Mouse (Mus musculus) kidney, adult 2 months (tissue): ENCODE measurements around the gene Hist1h2bc. TPM values are rescaled to one million over a fixed set of nuclear protein-coding genes. Genes with fewer than 3 reads are reported as not detected.

ENCODE experiments used
- DNase-seq: peaks from one replicate; pipeline ENCODE4 v3.0.0; 2021
- H3K27ac ChIP-seq: fragments of 200-500 bp; 2 replicates; pipeline ENCODE4 v1.5.1; 2012; ENCODE audit warnings: low read depth, low read length, control low read depth, inconsistent platforms; ENCODE audit not compliant: insufficient read depth
- H3K27me3 ChIP-seq: fragments of 200-500 bp; replicated peaks from 2 replicates; pipeline ENCODE4 v1.6.1; 2012; ENCODE audit warnings: mild to moderate bottlenecking, moderate library complexity, low read length, inconsistent platforms; ENCODE audit not compliant: control insufficient read depth, insufficient read depth
- H3K36me3 ChIP-seq: fragments of 200-500 bp; 2 replicates; pipeline ENCODE4 v1.6.1; 2012; ENCODE audit warnings: mild to moderate bottlenecking, moderate library complexity, low read length, inconsistent platforms; ENCODE audit not compliant: control insufficient read depth, insufficient read depth
- H3K4me1 ChIP-seq: fragments of 200-500 bp; 2 replicates; pipeline ENCODE4 v1.6.1; 2011; ENCODE audit warnings: low read length; ENCODE audit not compliant: control insufficient read depth, insufficient read depth
- H3K4me3 ChIP-seq: fragments of 200-500 bp; 2 replicates; pipeline ENCODE4 v1.5.1; 2011; ENCODE audit warnings: mild to moderate bottlenecking, low read depth, low read length, control low read depth; ENCODE audit not compliant: insufficient read depth
- CTCF ChIP-seq: fragments of 200-500 bp; conservative IDR thresholded peaks from 2 replicates; pipeline ENCODE4 v1.5.1; 2011; ENCODE audit warnings: low read depth, mild to moderate bottlenecking, control low read depth, low read length, moderate library complexity, mixed read lengths; ENCODE audit not compliant: insufficient read depth, insufficient read length
- POLR2A ChIP-seq: fragments of 200-500 bp; IDR thresholded peaks from one replicate; pipeline ENCODE4 v1.6.1; 2011; ENCODE audit warnings: low read depth, low read length, control low read depth
- WGBS: fragments of 180-500 bp; shearing (Covaris S2); methylation state at CpG from one replicate; pipeline ENCODE4 v1.1.7; 2018; 5-methylcytosine and 5-hydroxymethylcytosine counted together
- polyA plus RNA-seq: library from polyadenylated mRNA; depleted of rRNA; stranded (reverse); fragments of >200 nt; gene quantifications from 2 replicates; pipeline ENCODE4 v1.2.3, GENCODE M21; 2012

Hist1h2bc gene
- polyA plus RNA-seq, 1 experiment: 473 TPM

GRCm38 (mm10) chr13:23694956-23695355, 11.0 kb downstream of the Hist1h2bc start:
- no peak for TF ChIP-seq CTCF
- TF ChIP-seq POLR2A: no peak
- WGBS: 94% methylated on average over 9 of the region's 9 CpGs
- Histone ChIP-seq H3K27ac (no peak overlapping the region), H3K36me3 (no peaks in the 10 kb centered on the region; the same call in 1 of the 2 replicates), H3K4me3 (no peak overlapping the region), H3K27me3 (no peaks in the 10 kb centered on the region), H3K4me1 (peaks cover 13% of the 10 kb centered on the region; the same call in 1 of the 2 replicates)
- no peak for DNase-seq

GRCm38 (mm10) chr13:23695514-23695913, 11.5 kb downstream of the Hist1h2bc start, which contains the start of gene Hist1h1t:
Gene Hist1h1t (plus strand): TSS chr13:23695814.
- H3K36me3 ChIP-seq: no peaks in the 10 kb centered on the region; the same call in 1 of the 2 replicates
- no peaks in the 10 kb centered on the region for H3K27me3 ChIP-seq
- H3K4me3 ChIP-seq: no peak within 1 kb of the TSS
- no peak within 1 kb of the TSS for H3K27ac ChIP-seq
- TF ChIP-seq POLR2A (no peak), CTCF (no peak)
- 60% methylated on average over 13 of the region's 13 CpGs for WGBS
- DNase-seq: no peak
- H3K4me1 ChIP-seq: peaks cover 13% of the 10 kb centered on the region; the same call in 1 of the 2 replicates

- TF ChIP-seq CTCF: no peak
- TF ChIP-seq POLR2A: no peak
- 71% methylated on average over 15 of the region's 15 CpGs for WGBS
- peaks cover 13% of the 10 kb centered on the region; the same call in 1 of the 2 replicates for H3K4me1 ChIP-seq
- no peak overlapping the region for H3K27ac ChIP-seq
- peak; percentile 28 for DNase-seq
- no peaks in the 10 kb centered on the region; the same call in 1 of the 2 replicates for H3K36me3 ChIP-seq
- no peaks in the 10 kb centered on the region for H3K27me3 ChIP-seq
- H3K4me3 ChIP-seq: no peak overlapping the region
Observed at GRCm38 (mm10) chr13:23696061-23696474, 12.1 kb downstream of the Hist1h2bc start.

GRCm38 (mm10) chr13:23697491-23698299, 13.7 kb downstream of the Hist1h2bc start:
- no peaks in the 10 kb centered on the region for H3K27me3 ChIP-seq
- H3K36me3 ChIP-seq: no peaks in the 10 kb centered on the region
- peak overlapping the region; percentile 51 for H3K4me3 ChIP-seq
- peak; percentile 67 for DNase-seq
- H3K4me1 ChIP-seq: peaks cover 13% of the 10 kb centered on the region; the same call in 1 of the 2 replicates
- peak overlapping the region; percentile 15; the same call in 1 of the 2 replicates for H3K27ac ChIP-seq
- under 1% methylated on average over 30 of the region's 32 CpGs for WGBS
- no peak for TF ChIP-seq POLR2A
- peak; percentile 73 for TF ChIP-seq CTCF

- peak; percentile 99 for TF ChIP-seq POLR2A
- TF ChIP-seq CTCF: 0 out of 2 replicates have a peak, but pooled peaks have one; percentile 19
- H3K27me3 ChIP-seq: no peaks in the 10 kb centered on the region
- H3K4me1 ChIP-seq: peaks cover 9% of the 10 kb centered on the region; the same call in 1 of the 2 replicates
- H3K4me3 ChIP-seq: peak within 1 kb of the TSS; percentile 51
- H3K36me3 ChIP-seq: no peaks in the 10 kb centered on the region
- H3K27ac ChIP-seq: peak within 1 kb of the TSS; percentile 15; the same call in 1 of the 2 replicates
- WGBS: under 1% methylated on average over 22 of the region's 22 CpGs
- peak; percentile 99 for DNase-seq
Observed at GRCm38 (mm10) chr13:23698300-23698693, 14.3 kb downstream of the Hist1h2bc start, which contains the start of gene Hist1h4c. Gene Hist1h4c (minus strand): TSS chr13:23698454.

- peaks cover 5% of the 10 kb centered on the region; the same call in 1 of the 2 replicates for H3K4me1 ChIP-seq
- no peak overlapping the region for H3K4me3 ChIP-seq
- 69% methylated on average over 6 of the region's 6 CpGs for WGBS
- H3K27me3 ChIP-seq: no peaks in the 10 kb centered on the region
- TF ChIP-seq POLR2A (no peak), CTCF (no peak)
- no peaks in the 10 kb centered on the region for H3K36me3 ChIP-seq
- no peak overlapping the region for H3K27ac ChIP-seq
- no peak for DNase-seq
Observed at GRCm38 (mm10) chr13:23698996-23699395, 15.0 kb downstream of the Hist1h2bc start.

- no peak overlapping the region for H3K4me3 ChIP-seq
- H3K27me3 ChIP-seq: no peaks in the 10 kb centered on the region
- no peaks in the 10 kb centered on the region; the same call in 1 of the 2 replicates for H3K36me3 ChIP-seq
- no peaks in the 10 kb centered on the region; the same call in 1 of the 2 replicates for H3K4me1 ChIP-seq
- H3K27ac ChIP-seq: no peak overlapping the region
- DNase-seq: no peak
- TF ChIP-seq CTCF (no peak), POLR2A (no peak)
- WGBS: 64% methylated on average over 3 of the region's 3 CpGs
Observed at GRCm38 (mm10) chr13:23699767-23700166, 15.8 kb downstream of the Hist1h2bc start.
